Mouse (Mus musculus) CD8-positive naive resting alpha-beta T cell, adult 57 days (primary cell): Measurements from ENCODE around the gene Rsad1. TPM values are rescaled to one million over a fixed set of nuclear protein-coding genes. Genes with fewer than 3 reads are reported as not detected.

Experiments
- total RNA-seq: library from RNA; stranded (reverse); gene quantifications from one replicate; pipeline ENCODE4 v1.2.4, GENCODE M21; 2023

Rsad1 gene
- total RNA-seq: 5.4 TPM

GRCm38 (mm10) chr11:94548888-94549690 lies at the start of gene Rsad1:
Rsad1 (minus strand) TSS chr11:94549255.

GRCm38 (mm10) chr11:94564437-94565150 lies 15.5 kb upstream of the Rsad1 start, which contains the start of gene Chad:
Chad (plus strand) TSS chr11:94565047.

GRCm38 (mm10) chr11:94521219-94521843 lies 27.7 kb downstream of the Rsad1 start, which contains the start of gene Mycbpap:
Mycbpap (minus strand) TSS chr11:94521742.

GRCm38 (mm10) chr11:94499661-94500152 lies 49.3 kb downstream of the Rsad1 start, which contains the start of gene Epn3:
Epn3 (minus strand) TSS chr11:94499974.

Other genes starting within 250 kb of the Rsad1 start
- 108 TPM for gene Luc7l3, start 227.3 kb downstream of the Rsad1 start, total RNA-seq
- 49.0 TPM for gene Ankrd40, start 221.3 kb downstream of the Rsad1 start, total RNA-seq
- gene Abcc3, start 156.3 kb downstream of the Rsad1 start, total RNA-seq: 4.5 TPM
- not detected for gene Cacna1g, start 75.1 kb downstream of the Rsad1 start, total RNA-seq
- gene Spata20, start 63.1 kb downstream of the Rsad1 start, total RNA-seq: not detected
- not detected for gene Epn3, start 49.3 kb downstream of the Rsad1 start, total RNA-seq
- gene Mycbpap, start 27.5 kb downstream of the Rsad1 start, total RNA-seq: not detected
- not detected for gene Chad, start 15.8 kb upstream of the Rsad1 start, total RNA-seq
- gene Acsf2, start 52.6 kb upstream of the Rsad1 start, total RNA-seq: 27.1 TPM
- 55.8 TPM for gene Lrrc59, start 80.5 kb upstream of the Rsad1 start, total RNA-seq
- gene Mrpl27, start 104.5 kb upstream of the Rsad1 start, total RNA-seq: 21.0 TPM
- 1.4 TPM for gene Eme1, start 104.7 kb upstream of the Rsad1 start, total RNA-seq
- gene Xylt2, start 128.3 kb upstream of the Rsad1 start, total RNA-seq: 42.7 TPM
- not detected for gene Gm11541, start 155.2 kb upstream of the Rsad1 start, total RNA-seq
- not detected for gene Cdc34b, start 192.5 kb upstream of the Rsad1 start, total RNA-seq
- gene Tmem92, start 233.4 kb upstream of the Rsad1 start, total RNA-seq: not detected